ENCODE assay signal across 8 mouse cellular contexts in genomic region chr2:125247962-125248235, GRCm38 (mm10). TPM values are rescaled to one million over a fixed set of nuclear protein-coding genes. Genes with fewer than 3 reads are reported as not detected.
DNase-seq lines count a peak whose midpoint lies in the region; ATAC-seq and TF ChIP-seq lines count a peak whose summit lies in the region.

No protein-coding gene starts in this region.

- H3K9me3 ChIP-seq in hindbrain, embryonic 10.5 days = no peaks in the 10 kb centered on the region
- H3K9me3 ChIP-seq in midbrain, embryonic 12.5 days = no peaks in the 10 kb centered on the region

- peaks cover 6% of the 10 kb centered on the region; the same call in 1 of the 2 replicates for H3K4me1 ChIP-seq in kidney, adult 2 months (ENCODE audit: control insufficient read depth, insufficient read depth, low read length)
- H3K4me1 ChIP-seq in hindbrain, embryonic 10.5 days (replicated peaks) = peaks cover 32% of the 10 kb centered on the region
- peaks cover 19% of the 10 kb centered on the region for H3K4me1 ChIP-seq in midbrain, embryonic 12.5 days

- peak overlapping the region; percentile 76 for H3K4me2 ChIP-seq in midbrain, embryonic 12.5 days (replicated peaks)

- H3K36me3 ChIP-seq in kidney, adult 2 months (ENCODE audit: control insufficient read depth, insufficient read depth, low read length) = no peaks in the 10 kb centered on the region
- H3K36me3 ChIP-seq in hindbrain, embryonic 10.5 days = peaks cover 40% of the 10 kb centered on the region
- peaks cover 20% of the 10 kb centered on the region; the same call in 1 of the 2 replicates for H3K36me3 ChIP-seq in midbrain, embryonic 12.5 days

- no peak for TF ChIP-seq POLR2A in kidney, adult 2 months (IDR thresholded peaks at IDR 0.05; ENCODE audit: low read depth, low read length)

- peak; percentile 5; the same call in 1 of the 2 replicates for ATAC-seq in midbrain, embryonic 12.5 days (ENCODE audit: low FRiP score, low read depth)
- no peak for ATAC-seq in monocyte, adult 5-6 weeks (replicated peaks; ENCODE audit: insufficient number of reproducible peaks, low FRiP score, low TSS enrichment, poor library complexity, severe bottlenecking)

- TF ChIP-seq CTCF in kidney, adult 2 months (conservative IDR thresholded peaks at IDR 0.05; ENCODE audit: insufficient read depth, insufficient read length, low read depth, low read length) = no peak

- H3K4me3 ChIP-seq in kidney, adult 2 months (ENCODE audit: insufficient read depth, low read depth, low read length) = peak overlapping the region; percentile 79
- H3K4me3 ChIP-seq in hindbrain, embryonic 10.5 days = peak overlapping the region; percentile 68
- peak overlapping the region; percentile 76 for H3K4me3 ChIP-seq in midbrain, embryonic 12.5 days

- 1% methylated on average over 9 of the region's 9 CpGs for WGBS in kidney, adult 2 months
- under 1% methylated on average over 9 of the region's 9 CpGs for WGBS in hindbrain, embryonic 10.5 days
- 0% methylated on average over 9 of the region's 9 CpGs for WGBS in midbrain, embryonic 12.5 days

- no peak overlapping the region; the same call in 1 of the 2 replicates for H3K27ac ChIP-seq in kidney, adult 2 months (ENCODE audit: insufficient read depth, low read depth, low read length)
- peak overlapping the region; percentile 95 for H3K27ac ChIP-seq in hindbrain, embryonic 10.5 days
- peak overlapping the region; percentile 86 for H3K27ac ChIP-seq in midbrain, embryonic 12.5 days (replicated peaks)

- peak overlapping the region; percentile 86 for H3K9ac ChIP-seq in midbrain, embryonic 12.5 days (replicated peaks)

- DNase-seq in kidney, adult 2 months = no peak
- no peak for DNase-seq in kidney, adult 9 months
- DNase-seq in MN1 (ENCODE audit: low spot score) = peak; percentile 41
- DNase-seq in hindbrain, embryonic 10.5 days (ENCODE audit: low spot score) = no peak
- no peak for DNase-seq in frontal cortex, postnatal 36 days (ENCODE audit: low spot score in 2 of 2)
- no peak for DNase-seq in kidney, postnatal 25 days

- H3K27me3 ChIP-seq in kidney, adult 2 months (replicated peaks; ENCODE audit: control insufficient read depth, insufficient read depth, low read length) = no peaks in the 10 kb centered on the region
- no peaks in the 10 kb centered on the region for H3K27me3 ChIP-seq in hindbrain, embryonic 10.5 days (ENCODE audit: insufficient read depth, poor library complexity, severe bottlenecking)
- no peaks in the 10 kb centered on the region for H3K27me3 ChIP-seq in midbrain, embryonic 12.5 days

RNA-seq across cellular contexts. Expression of gene Dut, which starts 0.9 kb away (rescaled TPM):
- 15.8 and 21.4 TPM in 2 replicates for polyA plus RNA-seq in kidney, adult 2 months (2012; rRNA removed)
- polyA plus RNA-seq in hindbrain, embryonic 10.5 days (2016; fragmentation: Nextera tagmentation; extraction: Ambion mirVana) = 218 and 267 TPM in 2 replicates
- 154 and 160 TPM in 2 replicates for polyA plus RNA-seq in midbrain, embryonic 12.5 days (2016; fragmentation: Nextera tagmentation; extraction: Ambion mirVana)
- 9.1 to 14.2 TPM (median 11.6 TPM) in 3 replicates for total RNA-seq in monocyte, adult 5-6 weeks (2017)
